Comparison of ENCODE assay signal across 8 mouse cellular contexts in the genomic region with DNA sequence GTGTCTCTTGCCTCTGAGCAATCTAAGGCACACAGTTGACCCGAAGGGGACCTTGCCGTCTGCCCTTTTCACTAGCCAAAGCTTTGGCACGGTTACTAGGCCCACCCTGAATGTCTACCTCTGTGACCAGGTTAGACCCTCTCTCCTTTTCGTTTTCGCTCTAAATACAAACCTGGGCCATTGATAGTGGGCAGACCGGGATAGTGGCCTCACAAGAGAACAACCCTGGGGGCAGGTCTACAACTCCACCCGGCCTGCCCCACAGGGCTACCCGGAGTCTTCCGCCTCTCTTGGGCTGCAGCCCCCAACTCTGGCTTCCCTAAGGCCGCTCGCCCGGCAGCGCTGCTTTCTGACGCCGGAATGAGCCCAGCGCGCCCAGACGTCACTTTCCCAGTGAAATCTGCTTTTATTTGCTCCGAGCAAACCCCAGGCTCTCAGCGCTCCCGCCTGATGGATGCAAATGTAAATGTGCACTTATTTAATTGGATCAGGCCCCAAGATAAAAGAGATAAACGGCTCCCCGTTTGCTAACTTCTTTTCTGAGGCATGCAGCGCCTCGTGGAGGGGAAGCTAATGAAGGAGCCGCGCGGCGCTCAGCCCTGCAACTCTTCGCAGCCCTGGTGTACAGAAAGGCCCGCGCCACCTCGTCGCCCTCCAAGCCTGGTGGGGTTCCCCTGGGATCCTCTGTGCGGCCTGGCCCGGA. TPM values are rescaled to one million over a fixed set of nuclear protein-coding genes. Genes with fewer than 3 reads are reported as not detected.
DNase-seq lines count a peak whose midpoint lies in the region; ATAC-seq lines count a peak whose summit lies in the region.

No protein-coding gene starts in this region.

- peak; percentile 25 for DNase-seq in kidney, postnatal 10 days
- no peak for DNase-seq in kidney, adult 11 months
- DNase-seq in embryo, embryonic 9.5 days (ENCODE audit: extremely low spot score) = peak; percentile 66
- DNase-seq in naive thymus-derived CD4-positive, alpha-beta T cell, adult 2 months (ENCODE audit: low read depth) = peak; percentile 34
- no peak for DNase-seq in cerebellum, postnatal 36 days
- no peak for DNase-seq in thymus, adult 18-20 months
- DNase-seq in urinary bladder, postnatal 25 days (ENCODE audit: low spot score) = no peak

- H3K4me3 ChIP-seq in hindbrain, embryonic 12.5 days = peak overlapping the region; percentile 39

- H3K27ac ChIP-seq in hindbrain, embryonic 12.5 days = peak overlapping the region; percentile 45

- peaks cover 2% of the 10 kb centered on the region for H3K36me3 ChIP-seq in hindbrain, embryonic 12.5 days

- peak overlapping the region; percentile 59 for H3K4me2 ChIP-seq in hindbrain, embryonic 12.5 days (replicated peaks)

- H3K9ac ChIP-seq in hindbrain, embryonic 12.5 days = peak overlapping the region; percentile 52

- H3K4me1 ChIP-seq in hindbrain, embryonic 12.5 days = peaks cover 50% of the 10 kb centered on the region

- ATAC-seq in hindbrain, embryonic 12.5 days (ENCODE audit: low FRiP score) = no peak

- WGBS in hindbrain, embryonic 12.5 days = 4% methylated on average over 36 of the region's 36 CpGs

- no peaks in the 10 kb centered on the region for H3K9me3 ChIP-seq in hindbrain, embryonic 12.5 days (replicated peaks)

- peaks cover 39% of the 10 kb centered on the region for H3K27me3 ChIP-seq in hindbrain, embryonic 12.5 days

RNA-seq across cellular contexts. Expression of a gene that starts 8.0 kb away (rescaled TPM):
- 41.5 and 43.3 TPM in 2 replicates for polyA plus RNA-seq in hindbrain, embryonic 12.5 days (2016; fragmentation: Nextera tagmentation; extraction: Ambion mirVana)

Comparison
In these comparisons a context has a peak if more than half of its experiments do, and no peak if none do; other contexts are left out.
1. DNase-seq: peak in kidney, postnatal 10 days (single experiment), embryo, embryonic 9.5 days (single experiment) and naive thymus-derived CD4-positive, alpha-beta T cell, adult 2 months (single experiment); none in kidney, adult 11 months (single experiment), cerebellum, postnatal 36 days (0 of 2), thymus, adult 18-20 months (0 of 2) and urinary bladder, postnatal 25 days (single experiment).